Mouse (Mus musculus) midbrain, embryonic 15.5 days (tissue): Measurements from ENCODE around the gene Tulp4. TPM values are rescaled to one million over a fixed set of nuclear protein-coding genes. Genes with fewer than 3 reads are reported as not detected.
"Not testable (repeated sequence)": the region's sequence is repeated elsewhere in the genome, so short reads cannot be mapped to it uniquely, and the experiment has no call there.

ENCODE experiments used
- ATAC-seq: fragments of 200-750 bp; cut with Nextera tagmentation; replicated peaks from 2 replicates; pipeline ENCODE4 v1.8.0; 2017; ENCODE audit warnings: moderate TSS enrichment
- H3K27ac ChIP-seq: fragments of 300-500 bp; sonication (generic); 2 replicates; pipeline ENCODE4 v1.5.1; 2015; ENCODE audit warnings: mild to moderate bottlenecking, inconsistent platforms
- H3K27me3 ChIP-seq: fragments of 300-500 bp; sonication (generic); replicated peaks from 2 replicates; pipeline ENCODE4 v1.6.1; 2015; ENCODE audit warnings: inconsistent platforms
- H3K36me3 ChIP-seq: fragments of 300-500 bp; sonication (generic); replicated peaks from 2 replicates; pipeline ENCODE4 v1.6.1; 2015; ENCODE audit warnings: inconsistent platforms
- H3K4me1 ChIP-seq: fragments of 300-500 bp; sonication (generic); 2 replicates; pipeline ENCODE4 v1.6.1; 2015; ENCODE audit warnings: inconsistent platforms
- H3K4me2 ChIP-seq: fragments of 300-500 bp; sonication (generic); 2 replicates; pipeline ENCODE4 v1.6.1; 2015; ENCODE audit warnings: inconsistent platforms, mild to moderate bottlenecking, moderate library complexity
- H3K4me3 ChIP-seq: fragments of 300-500 bp; sonication (generic); 2 replicates; pipeline ENCODE4 v1.5.1; 2015; ENCODE audit warnings: mild to moderate bottlenecking, inconsistent platforms
- H3K9ac ChIP-seq: fragments of 300-500 bp; sonication (generic); 2 replicates; pipeline ENCODE4 v1.6.1; 2015; ENCODE audit warnings: mild to moderate bottlenecking, inconsistent platforms
- H3K9me3 ChIP-seq: fragments of 300-500 bp; sonication (generic); 2 replicates; pipeline ENCODE4 v1.6.1; 2016; ENCODE audit warnings: inconsistent platforms
- WGBS: fragments of 180-500 bp; shearing (Covaris S2); methylation state at CpG from one replicate; pipeline ENCODE4 v1.1.7; 2015; ENCODE audit warnings: mixed read lengths; 5-methylcytosine and 5-hydroxymethylcytosine counted together
- microRNA-seq: library from miRNA; unstranded; fragments of <30 nt; microRNA quantifications from one replicate; pipeline ENCODE4, GENCODE M21; 2016
- polyA plus RNA-seq: library from polyadenylated mRNA; unstranded; fragments of >200 nt; fragmentation: Nextera tagmentation; extraction: Ambion mirVana; gene quantifications from 2 replicates; pipeline ENCODE4 v1.2.1, GENCODE M21; 2015

Tulp4 gene
- polyA plus RNA-seq, 1 experiment from 2014 or later: 164 TPM

DNA sequence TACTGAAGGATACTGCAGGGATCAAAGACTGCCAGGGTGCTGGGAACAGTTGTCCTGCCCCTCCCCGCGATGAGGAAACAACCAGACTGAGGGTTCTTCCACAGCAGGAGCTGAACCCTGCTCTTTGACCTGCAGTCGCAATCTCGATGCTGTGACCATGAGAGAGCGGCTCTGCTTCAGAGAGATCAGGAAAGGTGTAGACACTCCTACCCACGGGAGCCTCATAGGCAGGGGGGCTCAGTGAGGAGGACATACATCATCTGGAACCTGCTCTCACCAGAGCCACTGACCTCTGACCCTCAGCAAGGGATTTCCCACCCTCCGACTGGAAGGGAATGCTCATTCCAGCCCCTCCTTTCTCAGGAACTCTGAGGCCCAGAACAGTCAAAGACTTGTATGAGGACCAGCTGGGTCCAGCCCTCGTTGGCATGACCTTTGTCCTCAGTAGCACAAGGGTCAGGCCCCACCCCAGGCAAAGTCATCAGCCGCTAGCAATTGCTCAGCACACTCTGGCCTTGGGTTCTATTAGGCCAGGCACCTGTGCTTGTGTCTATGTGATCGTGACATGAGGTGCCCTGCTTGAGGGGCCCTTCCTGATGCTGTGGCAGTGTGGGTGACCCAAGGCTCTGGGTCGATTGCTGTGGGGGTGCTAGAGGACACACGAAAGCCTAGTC is 194.1 kb downstream of the Tulp4 start:
- not testable (repeated sequence) for H3K27me3 ChIP-seq, H3K27ac ChIP-seq, H3K4me3 ChIP-seq, H3K36me3 ChIP-seq, H3K4me2 ChIP-seq, H3K9me3 ChIP-seq, H3K4me1 ChIP-seq, H3K9ac ChIP-seq, ATAC-seq
- WGBS: 64% methylated on average over 9 of the region's 12 CpGs

Small RNAs within 50 kb of the gene (microRNA-seq; reads per million reads assigned to microRNA genes)
- not detected for gene Gm22774

Other genes with a start within 250 kb of the Tulp4 start
- 0.79 and 0.86 TPM in 2 replicates for gene Synj2, start 165.2 kb upstream of the Tulp4 start, polyA plus RNA-seq
- 14.6 and 14.8 TPM in 2 replicates for gene Serac1, start 26.7 kb upstream of the Tulp4 start, polyA plus RNA-seq
- 191 and 196 TPM in 2 replicates for gene Gtf2h5, start 26.7 kb upstream of the Tulp4 start, polyA plus RNA-seq
- 51.9 and 57.8 TPM in 2 replicates for gene Tmem181a, start 150.4 kb downstream of the Tulp4 start, polyA plus RNA-seq
- 55.4 and 59.4 TPM in 2 replicates for gene Dynlt1a, start 211.1 kb downstream of the Tulp4 start, polyA plus RNA-seq